Mouse (Mus musculus) intestine, postnatal 0 days (tissue): ENCODE data around the gene Tbxas1. TPM values are rescaled to one million over a fixed set of nuclear protein-coding genes. Genes with fewer than 3 reads are reported as not detected.

ENCODE experiments used
- ATAC-seq: fragments of 200-750 bp; cut with Nextera tagmentation; 2 replicates; pipeline ENCODE4 v1.8.0; 2017; ENCODE audit warnings: mild to moderate bottlenecking, moderate TSS enrichment, moderate library complexity
- H3K27ac ChIP-seq: fragments of 300-500 bp; sonication (generic); 2 replicates; pipeline ENCODE4 v1.5.1; 2014; ENCODE audit warnings: mild to moderate bottlenecking, low read depth, low read length, moderate library complexity
- H3K27me3 ChIP-seq: fragments of 300-500 bp; sonication (generic); replicated peaks from 2 replicates; pipeline ENCODE4 v1.6.1; 2014; ENCODE audit warnings: low read length, mixed read lengths; ENCODE audit not compliant: control insufficient read depth, insufficient read depth
- H3K36me3 ChIP-seq: fragments of 300-500 bp; sonication (generic); 2 replicates; pipeline ENCODE4 v1.6.1; 2014; ENCODE audit warnings: mild to moderate bottlenecking, moderate library complexity; ENCODE audit not compliant: control insufficient read depth, insufficient read depth
- H3K4me1 ChIP-seq: fragments of 300-500 bp; sonication (generic); replicated peaks from 2 replicates; pipeline ENCODE4 v1.6.1; 2014; ENCODE audit warnings: antibody characterized with exemption, low read length, mixed read lengths; ENCODE audit not compliant: control insufficient read depth, insufficient read depth
- H3K4me2 ChIP-seq: fragments of 300-500 bp; sonication (generic); replicated peaks from 2 replicates; pipeline ENCODE4 v1.6.1; 2014; ENCODE audit warnings: low read depth, mild to moderate bottlenecking, moderate library complexity
- H3K4me3 ChIP-seq: fragments of 300-500 bp; sonication (generic); 2 replicates; pipeline ENCODE4 v1.5.1; 2014; ENCODE audit warnings: low read depth, low read length
- H3K9ac ChIP-seq: fragments of 300-500 bp; sonication (generic); 2 replicates; pipeline ENCODE4 v1.6.1; 2014; ENCODE audit warnings: mild to moderate bottlenecking, low read depth, low read length
- H3K9me3 ChIP-seq: fragments of 300-500 bp; sonication (generic); 2 replicates; pipeline ENCODE4 v1.6.1; 2016; ENCODE audit warnings: mixed run types; ENCODE audit not compliant: control insufficient read depth
- CTCF ChIP-seq: sonication (generic); IDR thresholded peaks from 2 replicates; pipeline ENCODE4 v1.5.1; 2016; ENCODE audit warnings: low read depth, mild to moderate bottlenecking, control low read depth, antibody characterized with exemption, moderate library complexity
- WGBS: fragments of 180-500 bp; shearing (Covaris S2); extraction: QIAGEN DNeasy Blood & Tissue Kit; methylation state at CpG from one replicate; pipeline ENCODE4 v1.1.7; 2014; 5-methylcytosine and 5-hydroxymethylcytosine counted together
- polyA plus RNA-seq: library from polyadenylated mRNA; unstranded; fragments of >200 nt; fragmentation: Nextera tagmentation; extraction: Ambion mirVana; gene quantifications from 2 replicates; pipeline ENCODE4 v1.2.1, GENCODE M21; 2015

Gene Tbxas1
- polyA plus RNA-seq, 1 experiment from 2014 or later = 2.1 TPM

- TF ChIP-seq CTCF = no peak
- 27% methylated on average over 6 of the region's 6 CpGs for WGBS
- H3K27me3 ChIP-seq = no peaks in the 10 kb centered on the region
- H3K27ac ChIP-seq = no peak overlapping the region; the same call in 1 of the 2 replicates
- H3K9ac ChIP-seq = no peak overlapping the region
- no peak overlapping the region for H3K4me3 ChIP-seq
- no peaks in the 10 kb centered on the region for H3K36me3 ChIP-seq
- H3K9me3 ChIP-seq = no peaks in the 10 kb centered on the region
- peaks cover 13% of the 10 kb centered on the region; the same call in 1 of the 2 replicates for H3K4me1 ChIP-seq
- ATAC-seq = peak; percentile 45
- no peak overlapping the region for H3K4me2 ChIP-seq
These were observed 7.5 kb downstream of the Tbxas1 start for GRCm38 (mm10) chr6:38882728-38883171.

DNA sequence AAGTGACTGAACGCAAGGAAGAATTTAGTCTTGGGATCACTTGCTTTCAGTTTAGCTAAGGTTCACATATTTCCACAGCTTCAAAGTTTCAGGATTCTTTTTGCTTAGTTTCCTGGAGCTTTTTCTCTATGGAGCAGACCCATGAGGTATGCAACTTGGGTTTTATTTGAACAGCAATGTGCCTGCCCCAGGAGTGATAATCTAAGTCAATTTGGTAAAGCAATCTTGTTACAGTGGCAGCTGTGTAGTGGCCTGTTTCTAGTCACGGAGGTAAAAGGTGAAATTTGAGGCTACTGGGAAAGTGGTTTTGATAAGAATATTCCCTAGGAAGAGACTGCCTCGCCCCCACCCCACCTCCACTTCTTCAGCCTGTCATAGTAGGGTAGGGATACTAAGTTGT, 9.3 kb downstream of the Tbxas1 start:
- no peaks in the 10 kb centered on the region for H3K36me3 ChIP-seq
- no peaks in the 10 kb centered on the region for H3K9me3 ChIP-seq
- H3K27me3 ChIP-seq = no peaks in the 10 kb centered on the region
- no peak overlapping the region for H3K4me2 ChIP-seq
- H3K27ac ChIP-seq = no peak overlapping the region
- peaks cover 13% of the 10 kb centered on the region; the same call in 1 of the 2 replicates for H3K4me1 ChIP-seq
- TF ChIP-seq CTCF = no peak
- ATAC-seq = no peak
- no peak overlapping the region for H3K4me3 ChIP-seq
- H3K9ac ChIP-seq = no peak overlapping the region
- WGBS = 56% methylated on average over 3 of the region's 3 CpGs

- Histone ChIP-seq H3K4me1 (peaks cover 13% of the 10 kb centered on the region; the same call in 1 of the 2 replicates), H3K4me2 (no peak overlapping the region), H3K36me3 (no peaks in the 10 kb centered on the region), H3K27ac (no peak overlapping the region), H3K4me3 (no peak overlapping the region), H3K9ac (no peak overlapping the region), H3K27me3 (no peaks in the 10 kb centered on the region), H3K9me3 (no peaks in the 10 kb centered on the region)
- no peak for TF ChIP-seq CTCF
- 67% methylated on average over 1 of the region's 1 CpGs for WGBS
- no peak for ATAC-seq
These were observed 9.9 kb downstream of the Tbxas1 start for GRCm38 (mm10) chr6:38885132-38885531.

DNA sequence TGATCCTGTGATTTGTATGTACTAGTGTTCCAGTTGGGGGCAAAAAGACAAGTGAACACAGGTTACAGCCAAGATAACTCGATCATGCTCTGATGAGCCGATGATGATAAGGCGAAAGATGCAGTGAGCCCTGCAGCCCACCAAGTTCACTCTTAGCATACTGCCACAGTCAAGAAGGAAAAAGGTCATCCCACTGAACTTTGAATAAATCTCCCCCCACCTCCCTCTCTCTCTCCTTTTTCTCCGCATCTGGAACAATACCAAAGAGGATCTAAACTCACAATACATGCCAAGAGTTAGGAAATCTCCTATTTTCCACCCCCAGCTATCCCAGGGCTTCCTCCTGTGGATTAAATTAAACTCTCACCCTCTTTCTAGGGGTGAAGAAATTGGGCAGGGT, 12.2 kb downstream of the Tbxas1 start:
- TF ChIP-seq CTCF = no peak
- Histone ChIP-seq H3K27me3 (no peaks in the 10 kb centered on the region), H3K4me3 (no peak overlapping the region), H3K9ac (no peak overlapping the region), H3K36me3 (no peaks in the 10 kb centered on the region), H3K4me2 (no peak overlapping the region), H3K4me1 (peaks cover 13% of the 10 kb centered on the region; the same call in 1 of the 2 replicates), H3K27ac (no peak overlapping the region), H3K9me3 (no peaks in the 10 kb centered on the region)
- WGBS = 95% methylated on average over 4 of the region's 4 CpGs
- no peak for ATAC-seq

DNA sequence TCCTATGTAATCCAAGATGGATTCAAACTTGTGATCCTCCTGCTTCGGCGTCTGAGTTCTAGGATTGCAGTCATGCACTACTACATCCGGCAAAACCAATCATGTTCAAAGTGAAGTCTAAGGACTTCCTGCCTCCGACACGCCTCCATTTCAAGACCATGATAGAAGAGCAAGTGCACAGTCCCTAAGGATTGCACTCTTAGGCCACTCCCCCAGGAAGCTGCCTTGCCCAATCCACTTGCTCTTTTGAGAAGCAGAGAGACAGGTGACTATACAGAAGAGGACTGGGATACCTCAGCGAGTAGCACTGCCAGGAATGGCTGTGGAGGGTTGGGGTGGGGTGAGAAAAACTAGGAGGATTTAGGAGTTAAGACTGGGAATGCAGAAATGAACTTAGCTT, 14.0 kb downstream of the Tbxas1 start:
- no peaks in the 10 kb centered on the region for H3K9me3 ChIP-seq
- no peak overlapping the region for H3K9ac ChIP-seq
- H3K4me1 ChIP-seq = no peaks in the 10 kb centered on the region
- H3K4me3 ChIP-seq = no peak overlapping the region
- ATAC-seq = no peak
- no peaks in the 10 kb centered on the region for H3K27me3 ChIP-seq
- TF ChIP-seq CTCF = no peak
- 72% methylated on average over 6 of the region's 6 CpGs for WGBS
- H3K4me2 ChIP-seq = no peak overlapping the region
- H3K27ac ChIP-seq = no peak overlapping the region
- no peaks in the 10 kb centered on the region for H3K36me3 ChIP-seq

DNA sequence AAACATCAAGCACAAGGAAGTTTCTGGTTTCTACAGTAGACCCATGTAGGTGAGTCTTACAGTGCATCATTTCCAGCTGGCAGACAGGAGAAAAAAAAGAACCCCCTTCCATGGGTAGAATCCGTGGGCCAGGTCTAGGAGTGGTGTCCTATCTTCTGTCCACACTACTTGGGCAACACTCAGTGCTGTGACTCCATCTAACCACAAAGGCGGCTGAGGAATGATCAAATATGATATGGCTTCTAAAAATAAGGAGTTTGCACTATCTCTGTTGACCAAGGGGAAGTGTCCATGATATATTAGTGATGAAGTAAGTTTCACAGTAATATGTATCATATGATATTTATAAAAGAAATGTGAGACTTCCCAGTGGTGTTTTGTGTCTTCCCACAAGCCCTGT, 16.8 kb downstream of the Tbxas1 start:
- TF ChIP-seq CTCF = no peak
- Histone ChIP-seq H3K36me3 (no peaks in the 10 kb centered on the region), H3K9me3 (no peaks in the 10 kb centered on the region), H3K4me3 (no peak overlapping the region), H3K9ac (no peak overlapping the region), H3K4me1 (no peaks in the 10 kb centered on the region), H3K4me2 (no peak overlapping the region), H3K27ac (no peak overlapping the region), H3K27me3 (no peaks in the 10 kb centered on the region)
- ATAC-seq = no peak
- 87% methylated on average over 2 of the region's 2 CpGs for WGBS

- Histone ChIP-seq H3K4me2 (no peak overlapping the region), H3K36me3 (no peaks in the 10 kb centered on the region), H3K27ac (no peak overlapping the region), H3K4me3 (no peak overlapping the region), H3K9ac (no peak overlapping the region), H3K9me3 (no peaks in the 10 kb centered on the region), H3K27me3 (no peaks in the 10 kb centered on the region), H3K4me1 (no peaks in the 10 kb centered on the region)
- WGBS = 68% methylated on average over 3 of the region's 3 CpGs
- TF ChIP-seq CTCF = no peak
- no peak for ATAC-seq
These were observed 18.4 kb downstream of the Tbxas1 start for GRCm38 (mm10) chr6:38893615-38894014.
